Mouse (Mus musculus): ENCODE measurements around the gene Zfp985.
"Not testable (repeated sequence)": the region's sequence is repeated elsewhere in the genome, so short reads cannot be mapped to it uniquely, and the experiment has no call there.

The Zfp985 gene

GRCm38 (mm10) chr4:147553071-147553470 is at the start of gene Zfp985:
Gene Zfp985, plus strand, starts transcription at chr4:147553277.
- DNase-seq (ENCODE audit: low spot score in 2 of 2), result not testable (repeated sequence)

- no peak for DNase-seq (ENCODE audit: low spot score in 2 of 2)
Measured at GRCm38 (mm10) chr4:147509174-147509573, 43.9 kb upstream of the Zfp985 start.

GRCm38 (mm10) chr4:147518981-147519380 is 34.1 kb upstream of the Zfp985 start:
- DNase-seq (ENCODE audit: low spot score in 2 of 2), result no peak

GRCm38 (mm10) chr4:147520100-147520499 is 33.0 kb upstream of the Zfp985 start:
- DNase-seq (ENCODE audit: low spot score in 2 of 2), result no peak

- no peak for DNase-seq (ENCODE audit: low spot score in 2 of 2)
Measured at GRCm38 (mm10) chr4:147525125-147525524, 28.0 kb upstream of the Zfp985 start.

GRCm38 (mm10) chr4:147530366-147530765 is 22.7 kb upstream of the Zfp985 start:
- no peak for DNase-seq (ENCODE audit: low spot score in 2 of 2)

- DNase-seq (ENCODE audit: low spot score in 2 of 2), result not testable (repeated sequence)
Measured at GRCm38 (mm10) chr4:147535916-147536315, 17.2 kb upstream of the Zfp985 start.

- DNase-seq (ENCODE audit: low spot score in 2 of 2), result no peak
Measured at GRCm38 (mm10) chr4:147537702-147538101, 15.4 kb upstream of the Zfp985 start.

- DNase-seq (ENCODE audit: low spot score in 2 of 2), result not testable (repeated sequence)
Measured at GRCm38 (mm10) chr4:147539918-147540317, 13.2 kb upstream of the Zfp985 start, which contains the start of gene Gm16503. Gene Gm16503, plus strand, starts transcription at chr4:147540218.

- no peak for DNase-seq (ENCODE audit: low spot score in 2 of 2)
Measured at GRCm38 (mm10) chr4:147541105-147541504, 12.0 kb upstream of the Zfp985 start.

GRCm38 (mm10) chr4:147554361-147554760 is 1.3 kb downstream of the Zfp985 start:
- not testable (repeated sequence) for DNase-seq (ENCODE audit: low spot score in 2 of 2)

- not testable (repeated sequence) for DNase-seq (ENCODE audit: low spot score in 2 of 2)
Measured at GRCm38 (mm10) chr4:147556921-147557320, 3.8 kb downstream of the Zfp985 start.

- DNase-seq (ENCODE audit: low spot score in 2 of 2), result not testable (repeated sequence)
Measured at GRCm38 (mm10) chr4:147558011-147558410, 4.9 kb downstream of the Zfp985 start.

GRCm38 (mm10) chr4:147559096-147559495 is 6.0 kb downstream of the Zfp985 start:
- not testable (repeated sequence) for DNase-seq (ENCODE audit: low spot score in 2 of 2)

- no peak for DNase-seq (ENCODE audit: low spot score in 2 of 2)
Measured at GRCm38 (mm10) chr4:147565426-147566220, 12.5 kb downstream of the Zfp985 start.

- not testable (repeated sequence) for DNase-seq (ENCODE audit: low spot score in 2 of 2)
Measured at GRCm38 (mm10) chr4:147571156-147571555, 18.1 kb downstream of the Zfp985 start.

- not testable (repeated sequence) for DNase-seq (ENCODE audit: low spot score in 2 of 2)
Measured at GRCm38 (mm10) chr4:147579371-147579770, 26.3 kb downstream of the Zfp985 start.

GRCm38 (mm10) chr4:147586511-147587473 is 33.7 kb downstream of the Zfp985 start:
- no peak for DNase-seq (ENCODE audit: low spot score in 2 of 2)

GRCm38 (mm10) chr4:147594630-147595029 is 41.6 kb downstream of the Zfp985 start:
- not testable (repeated sequence) for DNase-seq (ENCODE audit: low spot score in 2 of 2)

- DNase-seq (ENCODE audit: low spot score in 2 of 2), result no peak
Measured at GRCm38 (mm10) chr4:147597685-147598084, 44.6 kb downstream of the Zfp985 start.

- no peak for DNase-seq (ENCODE audit: low spot score in 2 of 2)
Measured at GRCm38 (mm10) chr4:147598831-147599230, 45.8 kb downstream of the Zfp985 start.

- no peak for DNase-seq (ENCODE audit: low spot score in 2 of 2)
Measured at GRCm38 (mm10) chr4:147601881-147602280, 48.8 kb downstream of the Zfp985 start.

Measured in urinary bladder, postnatal 36 days (tissue).